Mouse (Mus musculus) left cerebral cortex, postnatal 36 days (tissue): ENCODE data around the gene Gpn3. TPM values are rescaled to one million over a fixed set of nuclear protein-coding genes. Genes with fewer than 3 reads are reported as not detected.

Experiments
- DNase-seq, 2 experiments: peaks; one replicate each; pipeline ENCODE4 v3.0.0; 2021 to 2022; ENCODE audit warnings: low spot score in 2 of 2, mixed read lengths in 1 of 2
- intact Hi-C: fragments of 180-260 bp; cut with DNase I; formaldehyde crosslinking; loops from one replicate; pipeline ENCODE4 v1.15.1; 2025
- total RNA-seq, 2 experiments: library from RNA; stranded (reverse); gene quantifications; 2 replicates each; pipeline ENCODE4 v1.2.3; 2021

Gpn3 gene
- 10 to 100 TPM; 24.4 to 25.7 TPM for total RNA-seq

- DNase-seq: no peak
- intact Hi-C loops: loop anchor here (1.0 kb wide), 1 partner anchor 17 kb away; the partner anchor contains the start of genes Rad9b and Vps29
These were observed at the start of gene Gpn3 for GRCm38 (mm10) chr5:122371591-122372191. Gene Gpn3, plus strand, starts transcription at chr5:122371876.

- DNase-seq: no peak
- intact Hi-C loops: no loop called here
These were observed 48.2 kb upstream of the Gpn3 start for GRCm38 (mm10) chr5:122323523-122323922.

GRCm38 (mm10) chr5:122324608-122325431 is 46.9 kb upstream of the Gpn3 start:
- peak; percentile 84 to 86 for DNase-seq
- intact Hi-C loops: no loop called here

DNA sequence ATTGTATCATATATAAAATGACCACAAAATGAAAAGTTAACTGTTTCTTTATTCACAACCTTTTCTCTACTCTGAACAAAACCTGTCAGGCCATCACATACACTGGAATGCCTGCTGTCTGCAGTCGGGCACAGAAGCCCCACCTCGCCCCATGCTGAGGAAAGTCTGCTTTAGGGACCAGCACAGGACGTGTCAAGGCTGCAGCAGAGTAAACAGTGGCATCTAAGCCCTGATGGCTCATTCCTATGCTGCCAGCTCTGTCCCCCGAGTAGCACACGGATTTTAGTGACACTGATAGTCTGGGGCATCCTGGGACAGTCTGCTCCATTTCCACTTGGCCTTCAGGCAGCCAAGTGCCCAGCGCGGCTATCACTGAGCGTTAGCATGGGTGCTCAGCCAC is 46.2 kb upstream of the Gpn3 start:
- intact Hi-C loops: no loop called here
- DNase-seq: no peak

GRCm38 (mm10) chr5:122327283-122327682 is 44.4 kb upstream of the Gpn3 start:
- intact Hi-C loops: no loop called here
- DNase-seq: no peak

DNA sequence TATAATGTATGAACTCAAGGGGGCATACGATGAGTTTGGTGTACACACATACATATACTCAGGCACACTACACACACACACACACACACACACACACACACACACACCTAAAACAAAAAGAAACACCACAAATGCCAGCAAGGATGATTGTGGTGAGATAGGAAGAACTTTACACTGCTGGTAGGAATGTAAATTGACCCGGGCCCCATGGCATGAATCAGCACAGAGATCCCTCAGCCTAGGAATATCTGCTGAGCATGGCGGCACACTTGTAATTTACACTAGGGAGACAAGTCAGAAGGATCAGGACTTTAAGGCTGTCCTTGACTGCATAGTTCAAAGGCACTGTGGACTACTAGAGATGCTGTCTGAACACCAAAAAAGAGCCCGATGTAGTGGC is 41.4 kb upstream of the Gpn3 start:
- no peak for DNase-seq
- intact Hi-C loops: no loop called here

- no peak for DNase-seq
- intact Hi-C loops: no loop called here
These were observed 37.0 kb upstream of the Gpn3 start for GRCm38 (mm10) chr5:122334682-122335081.

GRCm38 (mm10) chr5:122336554-122337294 is 35.0 kb upstream of the Gpn3 start:
- no peak for DNase-seq
- intact Hi-C loops: no loop called here

DNA sequence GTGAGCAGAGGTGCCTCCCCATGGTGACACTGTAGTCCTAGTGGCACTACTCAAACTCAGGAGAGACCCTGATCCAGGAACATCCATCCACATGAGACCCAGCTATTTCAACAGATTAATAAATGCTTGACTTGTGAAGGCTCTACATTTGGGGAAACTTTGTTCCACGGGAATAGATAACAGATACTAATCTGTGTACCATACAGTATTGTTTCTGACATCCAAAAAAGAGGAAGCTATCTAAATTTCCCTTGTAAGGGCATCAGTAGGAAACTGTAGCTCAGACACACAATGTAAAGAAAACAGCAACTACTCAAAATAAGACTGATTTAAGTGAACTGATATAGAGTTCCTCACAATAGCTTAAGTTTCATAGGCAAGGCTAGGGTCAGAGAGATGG is 28.8 kb upstream of the Gpn3 start:
- no peak for DNase-seq
- intact Hi-C loops: loop anchor here (5.0 kb wide), 1 partner anchor 211 kb away; no protein-coding TSS in a partner anchor

- no peak for DNase-seq
- intact Hi-C loops: loop anchor here (1.0 to 5.0 kb wide), 2 partner anchors 75 to 211 kb away; no protein-coding TSS in a partner anchor
These were observed 27.9 kb upstream of the Gpn3 start for GRCm38 (mm10) chr5:122343768-122344167.

DNA sequence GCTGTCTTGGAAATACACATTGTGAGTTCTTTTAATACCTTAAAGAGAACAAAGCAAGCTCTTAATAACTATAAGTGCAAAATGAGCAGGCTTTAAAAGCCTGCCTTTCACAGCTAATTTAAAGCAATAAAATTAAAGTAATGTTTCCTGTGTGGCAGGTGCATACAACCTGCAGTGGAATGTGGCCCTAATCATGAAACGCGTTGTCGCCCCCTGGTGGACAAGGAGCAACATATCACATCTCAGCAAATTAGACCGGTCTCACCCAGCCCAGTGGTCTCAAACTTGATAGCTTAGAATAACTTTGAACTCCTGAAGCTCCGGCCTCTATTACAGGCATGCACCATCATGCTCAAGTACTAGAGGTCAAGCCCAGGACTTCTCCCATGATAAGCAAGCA is 27.4 kb upstream of the Gpn3 start:
- intact Hi-C loops: loop anchor here (1.0 to 5.0 kb wide), 2 partner anchors 76 to 212 kb away; no protein-coding TSS in a partner anchor

GRCm38 (mm10) chr5:122345777-122346176 is 25.9 kb upstream of the Gpn3 start:
- DNase-seq: no peak
- intact Hi-C loops: no loop called here

More for the DNA sequence above, 27.4 kb upstream of the Gpn3 start:
- DNase-seq: peak; percentile 65 to 70

- peak; percentile 98 to 99 for DNase-seq
- intact Hi-C loops: loop anchor here (1.0 kb wide), 1 partner anchor 18 kb away; the partner anchor contains the start of gene Fam216a
These were observed 17.7 kb upstream of the Gpn3 start, which contains the start of the genes Rad9b and Vps29 for GRCm38 (mm10) chr5:122353807-122354491. Gene Rad9b, minus strand, starts transcription at chr5:122354233. Gene Vps29, plus strand, starts transcription at chr5:122354369.

- intact Hi-C loops: loop anchor here (1.0 kb wide), 1 partner anchor 18 kb away; the partner anchor contains the start of gene Fam216a
- no peak for DNase-seq
These were observed 17.1 kb upstream of the Gpn3 start for GRCm38 (mm10) chr5:122354492-122355067.

DNA sequence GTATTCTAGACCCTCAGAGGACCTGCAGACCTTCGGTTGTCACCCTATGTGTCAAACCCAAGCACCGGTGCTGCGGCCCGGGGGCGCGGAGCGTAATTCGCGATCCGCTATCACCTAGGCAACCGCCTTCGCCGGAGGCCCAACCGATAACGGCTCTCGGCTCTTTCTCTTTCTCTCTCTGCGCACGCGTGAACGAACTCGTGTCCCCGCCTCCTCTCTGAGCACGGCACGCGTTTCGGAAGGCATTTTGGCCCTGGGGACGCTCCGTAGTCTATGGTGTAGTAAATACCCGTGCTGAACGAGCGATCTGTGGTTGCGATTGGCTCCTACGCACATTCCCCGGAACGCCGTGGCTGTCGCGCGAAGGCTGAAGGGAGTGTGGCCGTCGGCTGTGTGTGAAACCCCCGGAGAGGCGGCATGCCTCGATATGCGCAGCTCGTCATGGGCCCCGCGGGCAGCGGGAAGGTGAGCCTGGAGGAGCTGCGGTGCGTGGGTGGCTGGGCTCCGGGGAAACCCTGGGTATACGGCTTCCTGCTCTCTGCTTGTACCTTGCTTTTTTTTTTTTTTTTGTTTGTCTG is 605 bp downstream of the Gpn3 start, which contains the start of gene Fam216a:
Fam216a (minus strand) TSS at position 173 of the 578 bp plus-strand sequence.
- intact Hi-C loops: loop anchor here (1.0 kb wide), 1 partner anchor 18 kb away; the partner anchor contains the start of genes Rad9b and Vps29
- peak; percentile 99 to 100 for DNase-seq

DNA sequence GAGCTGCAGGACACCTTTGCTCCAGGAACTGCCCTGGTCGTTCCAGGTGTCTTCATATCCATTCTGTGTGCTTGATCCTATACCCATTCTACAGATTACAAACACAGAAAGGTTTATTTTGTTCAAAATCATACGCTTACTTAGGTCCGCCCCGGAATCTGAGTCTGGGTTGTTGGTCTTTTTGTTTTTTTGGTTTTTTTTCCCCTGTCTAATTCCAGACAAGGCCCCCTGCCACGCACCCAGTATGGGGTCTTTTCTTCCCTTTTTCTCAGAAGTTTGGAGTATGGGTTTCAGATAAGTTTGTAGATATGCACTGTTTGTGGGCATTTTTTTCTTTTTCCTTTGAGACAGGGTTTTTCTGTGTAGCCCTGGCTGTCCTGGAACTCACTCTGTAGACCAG is 1.2 kb downstream of the Gpn3 start:
- intact Hi-C loops: loop anchor here (1.0 kb wide), 1 partner anchor 19 kb away; the partner anchor contains the start of genes Rad9b and Vps29

DNA sequence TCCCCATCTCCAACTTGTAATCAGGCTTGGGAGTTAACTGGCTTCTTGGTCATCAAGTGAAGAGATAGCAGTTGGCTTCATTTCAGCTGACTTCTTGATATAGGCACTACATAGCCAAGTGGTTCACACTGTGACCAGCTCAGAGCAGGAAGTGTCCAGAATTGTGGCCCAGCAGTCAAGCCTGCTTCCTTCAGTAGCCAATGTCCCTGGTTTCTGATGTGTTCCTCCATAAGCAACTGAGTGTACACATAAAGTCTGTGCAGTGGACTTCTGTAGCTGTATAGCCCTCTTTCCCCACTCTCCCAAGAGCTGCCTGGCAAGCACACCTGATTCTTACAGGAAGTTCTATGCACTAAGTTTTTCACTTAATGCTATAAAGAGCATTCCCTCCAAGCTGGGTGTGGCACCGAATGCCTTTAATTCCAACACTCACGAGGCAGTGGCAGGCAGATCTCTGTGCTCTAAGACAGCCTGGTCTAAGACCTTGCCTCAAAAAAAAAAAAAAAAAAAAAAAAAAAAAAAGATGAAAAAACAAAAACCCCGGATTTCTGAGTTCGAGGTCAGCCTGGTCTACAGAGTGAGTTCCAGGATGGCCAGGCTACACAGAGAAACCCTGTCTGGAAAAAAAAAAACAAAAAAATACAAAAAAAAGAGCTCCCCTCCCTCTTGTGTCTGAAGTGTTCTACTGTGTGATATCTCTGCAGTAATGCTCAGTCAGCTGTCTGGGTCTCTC is 5.6 kb downstream of the Gpn3 start:
- intact Hi-C loops: no loop called here
- DNase-seq: no peak

More for the DNA sequence above, 1.2 kb downstream of the Gpn3 start:
- DNase-seq: no peak

DNA sequence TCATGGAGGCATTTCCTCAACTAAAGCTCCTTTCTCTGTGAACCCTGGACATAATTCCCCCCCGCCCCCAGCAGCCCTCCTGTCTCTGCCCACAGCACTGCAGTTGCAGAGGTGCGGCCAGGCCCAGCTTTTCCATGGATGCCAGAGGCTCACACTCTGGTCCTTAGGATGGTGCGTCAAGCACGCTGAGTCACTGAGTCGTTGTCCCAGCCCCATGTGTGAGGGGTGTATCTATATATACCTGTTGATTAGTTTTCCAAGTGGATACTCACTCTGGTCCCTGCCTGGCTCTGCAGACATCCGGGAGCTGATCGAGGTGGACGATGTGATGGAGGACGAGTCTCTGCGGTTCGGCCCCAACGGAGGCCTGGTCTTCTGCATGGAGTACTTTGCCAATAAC is 6.5 kb downstream of the Gpn3 start:
- intact Hi-C loops: no loop called here
- no peak for DNase-seq
